Mouse (Mus musculus) midbrain, embryonic 14.5 days (tissue): ENCODE data around the gene Col1a2. TPM values are rescaled to one million over a fixed set of nuclear protein-coding genes. Genes with fewer than 3 reads are reported as not detected.
A peak's percentile ranks its signal among the peaks of the same experiment; 100 is the strongest.

Source experiments
- ATAC-seq: fragments of 200-750 bp; cut with Nextera tagmentation; 2 replicates; pipeline ENCODE4 v1.8.0; 2017; ENCODE audit warnings: moderate number of reproducible peaks, moderate library complexity; ENCODE audit not compliant: low FRiP score, low TSS enrichment
- DNase-seq: peaks from one replicate; pipeline ENCODE4 v3.0.0-alpha.2; 2015
- H3K27ac ChIP-seq: fragments of 300-500 bp; sonication (generic); replicated peaks from 2 replicates; pipeline ENCODE4 v1.5.1; 2014; ENCODE audit warnings: mild to moderate bottlenecking, low read depth, low read length, moderate library complexity
- H3K27me3 ChIP-seq: fragments of 300-500 bp; sonication (generic); 2 replicates; pipeline ENCODE4 v1.6.1; 2014; ENCODE audit warnings: low read length, control low read depth, mixed read lengths; ENCODE audit not compliant: control insufficient read depth, insufficient read depth
- H3K36me3 ChIP-seq: fragments of 300-500 bp; sonication (generic); 2 replicates; pipeline ENCODE4 v1.6.1; 2014; ENCODE audit warnings: low read length, control low read depth; ENCODE audit not compliant: control insufficient read depth, insufficient read depth
- H3K4me1 ChIP-seq: fragments of 300-500 bp; sonication (generic); 2 replicates; pipeline ENCODE4 v1.6.1; 2014; ENCODE audit warnings: mild to moderate bottlenecking, antibody characterized with exemption, low read length, control low read depth; ENCODE audit not compliant: control insufficient read depth, insufficient read depth
- H3K4me2 ChIP-seq: fragments of 300-500 bp; sonication (generic); 2 replicates; pipeline ENCODE4 v1.6.1; 2014; ENCODE audit warnings: mild to moderate bottlenecking, low read length, moderate library complexity
- H3K4me3 ChIP-seq: fragments of 300-500 bp; sonication (generic); replicated peaks from 2 replicates; pipeline ENCODE4 v1.5.1; 2014; ENCODE audit warnings: low read depth, low read length
- H3K9ac ChIP-seq: fragments of 300-500 bp; sonication (generic); replicated peaks from 2 replicates; pipeline ENCODE4 v1.6.1; 2014; ENCODE audit warnings: mild to moderate bottlenecking, low read length, moderate library complexity
- H3K9me3 ChIP-seq: fragments of 300-500 bp; sonication (generic); 2 replicates; pipeline ENCODE4 v1.6.1; 2016; ENCODE audit warnings: low read length, control low read depth, mixed read lengths; ENCODE audit not compliant: control insufficient read depth
- WGBS: fragments of 180-500 bp; shearing (Covaris S2); extraction: QIAGEN DNeasy Blood & Tissue Kit; methylation state at CpG from one replicate; pipeline ENCODE4 v1.1.7; 2014; 5-methylcytosine and 5-hydroxymethylcytosine counted together
- polyA plus RNA-seq: library from polyadenylated mRNA; unstranded; fragments of >200 nt; fragmentation: Nextera tagmentation; extraction: Ambion mirVana; gene quantifications from 2 replicates; pipeline ENCODE4 v1.2.1, GENCODE M21; 2014

The Col1a2 gene
- polyA plus RNA-seq, 1 experiment from 2014 or later: 88.1 TPM

GRCm38 (mm10) chr6:4488349-4488748 lies 16.3 kb upstream of the Col1a2 start:
- DNase-seq (no peak), ATAC-seq (no peak)
- no peak overlapping the region for H3K9ac ChIP-seq
- H3K9me3 ChIP-seq: no peaks in the 10 kb centered on the region
- H3K4me3 ChIP-seq: no peak overlapping the region
- H3K36me3 ChIP-seq: no peaks in the 10 kb centered on the region
- no peaks in the 10 kb centered on the region for H3K27me3 ChIP-seq
- no peak overlapping the region for H3K4me2 ChIP-seq
- H3K4me1 ChIP-seq: no peaks in the 10 kb centered on the region
- WGBS: 3% methylated on average over 1 of the region's 1 CpGs
- no peak overlapping the region for H3K27ac ChIP-seq

- H3K9ac ChIP-seq: no peak overlapping the region
- H3K27ac ChIP-seq: no peak overlapping the region
- H3K4me1 ChIP-seq: no peaks in the 10 kb centered on the region
- no peaks in the 10 kb centered on the region for H3K9me3 ChIP-seq
- H3K27me3 ChIP-seq: no peaks in the 10 kb centered on the region
- H3K4me2 ChIP-seq: no peak overlapping the region
- WGBS: 86% methylated on average over 1 of the region's 1 CpGs
- no peak for DNase-seq
- no peak overlapping the region for H3K4me3 ChIP-seq
- ATAC-seq: no peak
- no peaks in the 10 kb centered on the region for H3K36me3 ChIP-seq
These were observed 15.6 kb upstream of the Col1a2 start for GRCm38 (mm10) chr6:4488966-4489365.

GRCm38 (mm10) chr6:4489366-4490245 lies 15.0 kb upstream of the Col1a2 start:
- ATAC-seq (no peak), DNase-seq (peak; percentile 49)
- WGBS: 58% methylated on average over 6 of the region's 6 CpGs
- no peaks in the 10 kb centered on the region for H3K4me1 ChIP-seq
- no peaks in the 10 kb centered on the region for H3K36me3 ChIP-seq
- no peak overlapping the region for H3K4me3 ChIP-seq
- H3K4me2 ChIP-seq: no peak overlapping the region
- H3K9ac ChIP-seq: no peak overlapping the region
- H3K9me3 ChIP-seq: no peaks in the 10 kb centered on the region
- H3K27me3 ChIP-seq: no peaks in the 10 kb centered on the region
- no peak overlapping the region for H3K27ac ChIP-seq

DNA sequence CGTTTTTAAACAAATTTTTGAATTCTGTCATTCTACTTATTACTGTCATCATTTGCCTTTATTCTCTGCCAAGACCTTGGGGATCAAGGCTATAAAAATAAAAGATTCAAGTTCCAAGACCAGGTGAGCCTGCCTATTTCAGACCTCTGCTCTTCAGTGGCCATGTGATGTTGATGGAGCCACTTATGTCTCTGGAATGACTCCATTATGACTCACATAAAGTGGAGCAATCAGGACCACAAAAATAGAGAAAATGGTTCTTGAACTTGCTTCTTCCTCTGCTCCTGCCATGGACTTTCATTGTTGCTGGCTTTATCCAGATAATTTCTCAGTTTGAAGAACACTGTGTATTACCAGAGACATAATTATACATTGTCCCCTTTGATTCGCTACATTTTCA lies 10.9 kb upstream of the Col1a2 start:
- no peaks in the 10 kb centered on the region for H3K27me3 ChIP-seq
- H3K9ac ChIP-seq: no peak overlapping the region
- H3K4me2 ChIP-seq: no peak overlapping the region
- WGBS: 75% methylated on average over 2 of the region's 2 CpGs
- no peak for ATAC-seq
- no peak for DNase-seq
- H3K27ac ChIP-seq: no peak overlapping the region
- H3K4me3 ChIP-seq: no peak overlapping the region
- H3K9me3 ChIP-seq: no peaks in the 10 kb centered on the region
- H3K36me3 ChIP-seq: no peaks in the 10 kb centered on the region
- no peaks in the 10 kb centered on the region for H3K4me1 ChIP-seq

DNA sequence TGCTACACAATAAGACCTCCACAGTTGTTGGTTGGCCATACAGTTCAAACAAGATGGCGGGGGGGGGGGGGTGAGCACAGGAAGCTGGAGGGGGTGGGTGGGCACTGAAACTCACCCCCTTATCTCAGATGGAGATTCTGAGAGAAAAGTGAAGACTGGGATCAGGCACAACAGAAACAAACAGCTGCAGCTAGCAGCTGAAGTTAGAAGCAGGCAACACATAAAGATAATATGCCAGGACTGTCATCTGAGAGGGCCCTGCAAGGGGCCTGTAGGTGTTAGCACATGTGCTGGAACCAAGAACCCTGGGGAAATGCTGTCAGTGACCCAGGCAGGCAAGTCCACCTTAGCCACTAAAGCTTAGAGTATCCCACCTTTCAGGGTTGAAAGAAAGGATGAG lies 8.2 kb upstream of the Col1a2 start:
- no peaks in the 10 kb centered on the region for H3K9me3 ChIP-seq
- H3K4me2 ChIP-seq: no peak overlapping the region
- no peak overlapping the region for H3K27ac ChIP-seq
- 100% methylated on average over 1 of the region's 1 CpGs for WGBS
- no peak overlapping the region for H3K4me3 ChIP-seq
- H3K9ac ChIP-seq: no peak overlapping the region
- H3K27me3 ChIP-seq: no peaks in the 10 kb centered on the region
- H3K36me3 ChIP-seq: no peaks in the 10 kb centered on the region
- H3K4me1 ChIP-seq: no peaks in the 10 kb centered on the region
- ATAC-seq (no peak), DNase-seq (no peak)

DNA sequence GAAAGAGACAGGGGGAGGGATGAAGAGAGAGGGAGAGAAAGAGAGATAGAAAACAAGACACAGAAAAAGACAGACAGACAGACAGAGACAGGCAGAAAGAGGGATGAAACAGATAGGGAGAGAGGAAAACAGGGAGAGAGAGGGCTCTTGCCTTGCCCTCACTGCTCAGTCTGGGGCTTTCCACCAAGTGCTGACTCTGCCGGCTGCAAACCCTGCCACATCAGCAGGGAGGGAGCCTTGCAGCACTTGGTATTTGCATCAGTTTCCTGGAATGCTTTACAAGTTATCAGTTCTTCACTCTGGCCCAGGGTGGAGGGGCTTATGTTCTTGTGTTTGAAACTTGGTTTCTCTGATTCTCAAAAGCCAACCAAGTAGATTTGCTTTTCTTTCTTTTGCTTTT lies 1.5 kb upstream of the Col1a2 start:
- Histone ChIP-seq H3K9ac (no peak overlapping the region), H3K4me3 (no peak overlapping the region), H3K4me2 (no peak overlapping the region), H3K36me3 (no peaks in the 10 kb centered on the region), H3K4me1 (peaks cover 7% of the 10 kb centered on the region; the same call in 1 of the 2 replicates), H3K27ac (no peak overlapping the region), H3K27me3 (peaks cover 4% of the 10 kb centered on the region; the same call in 1 of the 2 replicates), H3K9me3 (no peaks in the 10 kb centered on the region)
- DNase-seq (no peak), ATAC-seq (no peak)
- 6% methylated on average over 1 of the region's 1 CpGs for WGBS

GRCm38 (mm10) chr6:4505158-4505997 lies 764 bp downstream of the Col1a2 start:
- 1% methylated on average over 31 of the region's 31 CpGs for WGBS

DNA sequence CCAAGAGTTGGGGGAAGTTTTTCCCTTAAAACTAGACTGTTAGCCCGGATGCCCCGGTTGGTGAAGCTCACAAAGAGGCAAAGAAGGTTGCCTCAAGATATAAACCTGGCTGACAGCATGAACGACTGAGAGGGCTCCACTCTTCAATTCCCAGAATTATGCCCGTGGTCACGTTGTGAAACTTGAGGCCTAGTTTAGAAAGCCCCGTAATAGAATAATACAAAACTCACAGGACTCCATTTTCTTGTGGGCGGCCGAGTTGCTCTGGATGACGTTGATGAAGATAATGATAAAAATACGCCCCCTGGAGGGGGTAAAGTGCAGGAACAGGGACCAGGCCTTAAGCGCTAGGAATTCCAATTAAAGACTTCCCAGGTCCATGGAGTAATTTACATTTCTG lies 1.5 kb downstream of the Col1a2 start:
- H3K27me3 ChIP-seq: peaks cover 4% of the 10 kb centered on the region; the same call in 1 of the 2 replicates
- H3K4me1 ChIP-seq: peaks cover 7% of the 10 kb centered on the region; the same call in 1 of the 2 replicates
- H3K36me3 ChIP-seq: no peaks in the 10 kb centered on the region
- H3K9me3 ChIP-seq: no peaks in the 10 kb centered on the region
- 8% methylated on average over 11 of the region's 11 CpGs for WGBS
- H3K4me3 ChIP-seq: no peak overlapping the region
- H3K9ac ChIP-seq: no peak overlapping the region
- no peak for ATAC-seq
- no peak overlapping the region for H3K27ac ChIP-seq
- peak; percentile 31 for DNase-seq
- peak overlapping the region; percentile 69; the same call in 1 of the 2 replicates for H3K4me2 ChIP-seq

More at GRCm38 (mm10) chr6:4505158-4505997, 764 bp downstream of the Col1a2 start:
- Histone ChIP-seq H3K27me3 (peaks cover 4% of the 10 kb centered on the region; the same call in 1 of the 2 replicates), H3K4me1 (peaks cover 7% of the 10 kb centered on the region; the same call in 1 of the 2 replicates), H3K36me3 (no peaks in the 10 kb centered on the region), H3K4me2 (peak overlapping the region; percentile 69), H3K27ac (no peak overlapping the region), H3K9ac (0 out of 2 replicates have a peak overlapping the region, but pooled peaks have one; percentile 16), H3K4me3 (peak overlapping the region; percentile 28), H3K9me3 (no peaks in the 10 kb centered on the region)
- DNase-seq: peak; percentile 29
- ATAC-seq: peak; percentile 64; the same call in 1 of the 2 replicates
